In genomic region chr11:37447361-37447760, GRCm38 (mm10) we compare ENCODE assay signal across 14 mouse cellular contexts.
"Had no signal": no experiment of that assay in that cellular context is flagged by ENCODE, and none has a peak within 500 bp of the region (broad histone marks: within the 10 kb centered on the region; RNA-seq: fewer than 3 reads in every experiment).

No protein-coding gene starts in this region.

- H3K27me3 ChIP-seq: limb, embryonic 15.5 days; liver, embryonic 12.5 days; megakaryocyte, embryonic 14.5 days; midbrain, embryonic 12.5 days; stomach, embryonic 15.5 days had no signal

- ATAC-seq: liver, embryonic 12.5 days; midbrain, embryonic 16.5 days had no signal

- H3K9me3 ChIP-seq: limb, embryonic 15.5 days; liver, embryonic 12.5 days; megakaryocyte, embryonic 14.5 days; midbrain, embryonic 12.5 days; stomach, embryonic 15.5 days had no signal

- DNase-seq: kidney, postnatal 10 days; kidney, postnatal 4 days; lung, embryonic 14.5 days; lung, postnatal 14 days; right cerebral cortex, postnatal 14 days; thymus, adult 2 months; thymus, postnatal 25 days had no signal

- H3K4me3 ChIP-seq: limb, embryonic 15.5 days; liver, embryonic 12.5 days; megakaryocyte, embryonic 14.5 days; midbrain, embryonic 12.5 days; stomach, embryonic 15.5 days had no signal

- H3K36me3 ChIP-seq: limb, embryonic 15.5 days; liver, embryonic 12.5 days; midbrain, embryonic 12.5 days; stomach, embryonic 15.5 days had no signal

- H3K4me1 ChIP-seq: limb, embryonic 15.5 days; liver, embryonic 12.5 days; megakaryocyte, embryonic 14.5 days; midbrain, embryonic 12.5 days; stomach, embryonic 15.5 days had no signal

- H3K27ac ChIP-seq: limb, embryonic 15.5 days; liver, embryonic 12.5 days; macrophage; midbrain, embryonic 12.5 days; stomach, embryonic 15.5 days had no signal

- H3K4me2 ChIP-seq: limb, embryonic 15.5 days; liver, embryonic 12.5 days; lung, embryonic 14.5 days; midbrain, embryonic 12.5 days; stomach, embryonic 15.5 days had no signal

- H3K9ac ChIP-seq: limb, embryonic 15.5 days; liver, embryonic 12.5 days; lung, embryonic 14.5 days; midbrain, embryonic 12.5 days; stomach, embryonic 15.5 days had no signal
